Mouse (Mus musculus) spleen, adult 2 months (tissue): ENCODE measurements around the gene Cdk2ap1.

Experiments used
- CTCF ChIP-seq: fragments of 200-500 bp; IDR thresholded peaks from 2 replicates; pipeline ENCODE4 v1.5.1; 2011; ENCODE audit warnings: mild to moderate bottlenecking, inconsistent platforms; ENCODE audit not compliant: insufficient read depth, insufficient read length, insufficient replicate concordance; ENCODE audit errors: extremely low read depth
- POLR2A ChIP-seq: fragments of 200-500 bp; IDR thresholded peaks from 2 replicates; pipeline ENCODE4 v1.6.1; 2011; ENCODE audit warnings: low read depth, low read length, inconsistent platforms

DNA sequence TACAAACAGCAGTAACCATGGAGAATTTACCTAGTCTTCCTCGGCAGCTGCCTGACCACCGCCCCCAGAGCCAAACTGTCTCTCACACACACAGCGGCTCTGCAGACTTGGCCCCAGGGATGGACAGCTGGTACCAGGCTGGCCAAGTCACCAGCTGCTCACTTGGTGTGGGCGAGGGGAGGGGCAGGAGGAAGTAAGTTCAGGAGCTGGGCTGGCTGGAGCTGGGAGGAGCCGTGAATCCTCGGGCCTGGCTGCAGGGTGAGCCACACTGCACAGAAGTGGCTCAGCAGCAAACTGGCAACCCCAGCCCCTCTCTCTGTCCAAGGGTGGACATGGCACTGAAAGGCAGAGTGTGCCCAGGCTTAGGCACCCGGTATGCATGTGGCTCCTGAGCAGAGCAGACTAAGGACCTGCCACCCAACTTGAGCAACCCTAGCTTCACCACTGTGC, 11.7 kb downstream of the Cdk2ap1 start:
- TF ChIP-seq CTCF (no peak), POLR2A (no peak)
